Mouse (Mus musculus) layer of hippocampus, postnatal 10 days (tissue): ENCODE data around the gene Prkag2. TPM values are rescaled to one million over a fixed set of nuclear protein-coding genes. Genes with fewer than 3 reads are reported as not detected.
A peak's percentile ranks its signal among the peaks of the same experiment; 100 is the strongest.

Experiments used
- DNase-seq, 2 experiments: peaks; one replicate each; pipeline ENCODE4 v3.0.0; 2021; ENCODE audit warnings: low spot score in 2 of 2
- total RNA-seq, 2 experiments: library from RNA; stranded (reverse); gene quantifications; 2 replicates each; pipeline ENCODE4 v1.2.3; 2021

Prkag2 gene
- total RNA-seq, 2 experiments from 2014 or later: 143 to 147 TPM

GRCm38 (mm10) chr5:24931578-24932185 lies 168.8 kb downstream of the Prkag2 start:
- no peak for DNase-seq

GRCm38 (mm10) chr5:24930831-24931577 lies 169.4 kb downstream of the Prkag2 start:
- no peak for DNase-seq

- no peak for DNase-seq
These were observed 171.6 kb downstream of the Prkag2 start for GRCm38 (mm10) chr5:24928816-24929215.

GRCm38 (mm10) chr5:24927706-24928105 lies 172.7 kb downstream of the Prkag2 start:
- DNase-seq: no peak

- no peak for DNase-seq
These were observed 181.3 kb downstream of the Prkag2 start for GRCm38 (mm10) chr5:24919155-24919554.

- no peak for DNase-seq
These were observed 183.9 kb downstream of the Prkag2 start for GRCm38 (mm10) chr5:24916511-24916910.

GRCm38 (mm10) chr5:24915119-24915518 lies 185.3 kb downstream of the Prkag2 start:
- DNase-seq: no peak

- DNase-seq: no peak
These were observed 186.8 kb downstream of the Prkag2 start for GRCm38 (mm10) chr5:24913656-24914055.

- peak; percentile 53 to 72 for DNase-seq
These were observed 191.4 kb downstream of the Prkag2 start for GRCm38 (mm10) chr5:24908820-24909716.

- DNase-seq: peak; percentile 85 to 93
These were observed 192.2 kb downstream of the Prkag2 start for GRCm38 (mm10) chr5:24908141-24908819.

GRCm38 (mm10) chr5:24907737-24908136 lies 192.7 kb downstream of the Prkag2 start:
- no peak for DNase-seq

GRCm38 (mm10) chr5:24906844-24907243 lies 193.6 kb downstream of the Prkag2 start:
- no peak for DNase-seq

GRCm38 (mm10) chr5:24904941-24905340 lies 195.5 kb downstream of the Prkag2 start:
- DNase-seq: no peak

GRCm38 (mm10) chr5:24904423-24904822 lies 196.0 kb downstream of the Prkag2 start:
- DNase-seq: no peak

- no peak for DNase-seq
These were observed 196.4 kb downstream of the Prkag2 start for GRCm38 (mm10) chr5:24904001-24904400.

- DNase-seq: peak; percentile 29 to 37
These were observed 197.6 kb downstream of the Prkag2 start for GRCm38 (mm10) chr5:24902835-24903234.

GRCm38 (mm10) chr5:24895606-24896005 lies 204.8 kb downstream of the Prkag2 start:
- DNase-seq: no peak

GRCm38 (mm10) chr5:24894814-24895213 lies 205.6 kb downstream of the Prkag2 start:
- no peak for DNase-seq

GRCm38 (mm10) chr5:24892461-24892860 lies 208.0 kb downstream of the Prkag2 start:
- DNase-seq: no peak

GRCm38 (mm10) chr5:24889860-24890259 lies 210.6 kb downstream of the Prkag2 start:
- no peak for DNase-seq
